In genomic region chr2:13038772-13039171, GRCm38 (mm10) we compare ENCODE assay signal across 29 mouse cellular contexts. TPM values are rescaled to one million over a fixed set of nuclear protein-coding genes. Genes with fewer than 3 reads are reported as not detected.
DNase-seq lines count a peak whose midpoint lies in the region; ATAC-seq lines count a peak whose summit lies in the region.
"Had no signal": no experiment of that assay in that cellular context is flagged by ENCODE, and none has a peak within 500 bp of the region (broad histone marks: within the 10 kb centered on the region; RNA-seq: fewer than 3 reads in every experiment).

No protein-coding gene starts in this region.

- peak; percentile 8 for DNase-seq in right cerebral cortex, adult 18-20 months
- no peak for DNase-seq in right cerebral cortex, postnatal 25 days
- DNase-seq in brain, adult 2 months (ENCODE audit: low read depth, low spot score): peak; percentile 41
- no peak for DNase-seq in cerebellum, adult 9-10 months
- DNase-seq in retina, postnatal 1 day: no peak
- DNase-seq: adrenal gland, postnatal 36 days; B cell, adult 2 months; cerebellum, adult 18-20 months; cerebellum, postnatal 25 days; gastrocnemius, adult 2 months; kidney, adult 2 months; layer of hippocampus, adult 9-11 months; thymus, adult 2 months had no signal

- 71% methylated on average over 3 of the region's 3 CpGs for WGBS in forebrain, embryonic 16.5 days
- 84% methylated on average over 3 of the region's 3 CpGs for WGBS in forebrain, embryonic 12.5 days

- no peaks in the 10 kb centered on the region for H3K36me3 ChIP-seq in forebrain, embryonic 16.5 days (ENCODE audit: control insufficient read depth, insufficient read depth)
- H3K36me3 ChIP-seq in forebrain, embryonic 12.5 days (replicated peaks): no peaks in the 10 kb centered on the region
- H3K36me3 ChIP-seq: G1E; hindbrain, embryonic 15.5 days; midbrain, embryonic 10.5 days; neural tube, embryonic 13.5 days had no signal

- no peaks in the 10 kb centered on the region for H3K4me1 ChIP-seq in forebrain, embryonic 16.5 days (replicated peaks; ENCODE audit: control insufficient read depth, insufficient read depth, low read length)
- H3K4me1 ChIP-seq in forebrain, embryonic 12.5 days: no peaks in the 10 kb centered on the region
- H3K4me1 ChIP-seq: hindbrain, embryonic 15.5 days; midbrain, embryonic 10.5 days; neural tube, embryonic 13.5 days had no signal

- no peak overlapping the region for H3K4me2 ChIP-seq in forebrain, embryonic 16.5 days (ENCODE audit: low read length)
- no peak overlapping the region for H3K4me2 ChIP-seq in forebrain, embryonic 12.5 days
- H3K4me2 ChIP-seq: heart, embryonic 11.5 days; hindbrain, embryonic 15.5 days; neural tube, embryonic 13.5 days had no signal

- no peak overlapping the region for H3K9ac ChIP-seq in forebrain, embryonic 16.5 days (replicated peaks; ENCODE audit: low read depth, low read length)
- no peak overlapping the region for H3K9ac ChIP-seq in forebrain, embryonic 12.5 days
- H3K9ac ChIP-seq: hindbrain, embryonic 15.5 days; neural tube, embryonic 13.5 days had no signal

- H3K9me3 ChIP-seq in forebrain, embryonic 16.5 days (ENCODE audit: control insufficient read depth, low read length): no peaks in the 10 kb centered on the region
- H3K9me3 ChIP-seq in forebrain, embryonic 12.5 days: no peaks in the 10 kb centered on the region
- H3K9me3 ChIP-seq: G1E; hindbrain, embryonic 15.5 days; midbrain, embryonic 10.5 days; neural tube, embryonic 13.5 days had no signal

- no peak overlapping the region for H3K4me3 ChIP-seq in forebrain, embryonic 16.5 days (replicated peaks; ENCODE audit: low read length)
- H3K4me3 ChIP-seq in forebrain, embryonic 12.5 days (replicated peaks): no peak overlapping the region
- H3K4me3 ChIP-seq: gastrocnemius, adult 2 months; hindbrain, embryonic 15.5 days; left cerebral cortex, adult 2 months; midbrain, embryonic 10.5 days; myocyte; neural tube, embryonic 13.5 days had no signal

- H3K27me3 ChIP-seq in forebrain, embryonic 16.5 days (replicated peaks; ENCODE audit: control insufficient read depth, insufficient read depth, low read length): no peaks in the 10 kb centered on the region
- H3K27me3 ChIP-seq in forebrain, embryonic 12.5 days: no peaks in the 10 kb centered on the region
- H3K27me3 ChIP-seq: CH12.LX; hindbrain, embryonic 15.5 days; neural tube, embryonic 13.5 days had no signal

- no peak overlapping the region for H3K27ac ChIP-seq in forebrain, embryonic 16.5 days (ENCODE audit: low read length)
- no peak overlapping the region for H3K27ac ChIP-seq in forebrain, embryonic 12.5 days
- H3K27ac ChIP-seq: gastrocnemius, adult 2 months; hindbrain, embryonic 15.5 days; kidney, postnatal 0 days; left cerebral cortex, adult 2 months; macrophage; midbrain, embryonic 10.5 days; neural tube, embryonic 13.5 days; stomach, postnatal 0 days had no signal

- ATAC-seq in forebrain, embryonic 16.5 days: peak; percentile 50; the same call in 1 of the 2 replicates
- no peak for ATAC-seq in forebrain, embryonic 12.5 days (ENCODE audit: low FRiP score)
- ATAC-seq: lung, postnatal 0 days; midbrain, embryonic 16.5 days had no signal

RNA-seq across cellular contexts. Expression of gene C1ql3, which starts 27.2 kb away (rescaled TPM):
- 1.5 and 1.7 TPM in 2 replicates for polyA plus RNA-seq in forebrain, embryonic 16.5 days (2015; fragmentation: Nextera tagmentation; extraction: Ambion mirVana)
- polyA plus RNA-seq in forebrain, embryonic 12.5 days (2016; fragmentation: Nextera tagmentation; extraction: Ambion mirVana): 0.68 and 0.89 TPM in 2 replicates
- polyA plus RNA-seq: G1E; liver, adult 2 months; macrophage had no signal

Comparison
In these comparisons a context has a peak if more than half of its experiments do, and no peak if none do; other contexts are left out.
1. DNase-seq: peak in right cerebral cortex, adult 18-20 months (single experiment) and brain, adult 2 months (single experiment); none in right cerebral cortex, postnatal 25 days (single experiment), cerebellum, adult 9-10 months (single experiment) and retina, postnatal 1 day (single experiment).